Mouse (Mus musculus): ENCODE data around the gene Dad1.

DNA sequence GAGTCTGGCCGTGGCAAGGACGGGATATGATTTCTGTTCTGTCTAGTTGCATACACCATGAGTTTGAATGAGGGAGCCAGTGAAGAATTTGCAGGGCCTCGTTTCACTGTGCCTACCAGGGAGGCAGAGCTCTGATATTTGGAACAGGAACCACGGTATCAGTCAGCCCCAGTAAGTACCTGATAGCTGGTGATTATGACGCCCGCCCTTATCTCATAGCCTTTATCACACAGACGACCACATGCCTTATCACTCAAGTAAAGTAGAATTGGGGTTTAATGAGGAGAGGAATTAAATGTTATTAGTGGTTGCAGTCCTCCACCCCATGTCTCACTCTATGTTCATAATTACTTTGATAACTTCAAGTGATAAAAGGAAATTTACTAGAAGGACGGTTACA lies 49.6 kb downstream of the Dad1 start:
- no peak for TF ChIP-seq POLR2A (IDR thresholded peaks at IDR 0.05; ENCODE audit: borderline replicate concordance, control insufficient read depth, low read depth, low read length)
- TF ChIP-seq CTCF (IDR thresholded peaks at IDR 0.05; ENCODE audit: control insufficient read depth, insufficient read depth, low read length) = no peak

All from bone marrow, adult 2 months (tissue).